Mouse (Mus musculus): ENCODE results near the gene Fam19a1.
"Not testable (repeated sequence)": the region's sequence is repeated elsewhere in the genome, so short reads cannot be mapped to it uniquely, and the experiment has no call there.

Gene Fam19a1

DNA sequence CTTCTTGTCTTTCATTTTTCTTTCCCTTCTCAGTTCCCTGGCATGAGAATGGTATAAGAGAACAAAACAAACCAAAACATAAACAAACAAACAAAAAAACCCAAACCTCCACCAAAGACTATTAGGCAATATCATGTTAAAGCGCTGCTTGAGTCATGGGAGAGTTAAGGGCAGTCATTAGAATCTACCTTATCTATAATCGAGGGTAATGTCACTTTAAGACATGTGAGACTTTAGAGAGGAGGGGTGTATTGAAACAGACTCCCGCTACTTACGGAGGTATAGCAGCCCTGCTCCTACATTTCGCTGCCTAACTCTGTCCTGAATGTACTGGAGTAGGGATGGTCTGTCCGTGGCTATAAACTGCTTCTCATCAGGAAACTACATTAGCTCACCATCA, at the start of gene Fam19a1:
Gene Fam19a1, plus strand, starts transcription at position 301 of the 400 bp plus-strand sequence.
- no peak for DNase-seq

DNA sequence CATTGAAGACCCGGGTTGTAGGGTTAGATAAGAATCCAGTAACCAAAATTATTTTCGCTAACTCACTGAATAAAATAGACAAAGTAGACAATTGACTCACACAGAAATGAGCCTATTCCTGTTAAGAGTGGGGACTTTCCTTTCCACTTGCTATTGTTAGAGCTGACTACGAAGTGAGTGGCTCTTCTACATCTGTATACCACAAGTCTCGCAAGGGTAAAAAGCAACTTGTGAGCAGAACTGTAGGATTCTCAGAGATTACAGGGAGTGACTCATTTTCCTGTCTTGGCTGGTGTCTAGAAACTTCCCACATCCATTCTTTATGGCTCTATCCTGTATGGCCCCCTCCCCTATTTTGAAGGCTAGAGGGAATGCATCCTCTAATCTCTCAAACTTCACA, 41.9 kb upstream of the Fam19a1 start:
- DNase-seq = no peak

DNA sequence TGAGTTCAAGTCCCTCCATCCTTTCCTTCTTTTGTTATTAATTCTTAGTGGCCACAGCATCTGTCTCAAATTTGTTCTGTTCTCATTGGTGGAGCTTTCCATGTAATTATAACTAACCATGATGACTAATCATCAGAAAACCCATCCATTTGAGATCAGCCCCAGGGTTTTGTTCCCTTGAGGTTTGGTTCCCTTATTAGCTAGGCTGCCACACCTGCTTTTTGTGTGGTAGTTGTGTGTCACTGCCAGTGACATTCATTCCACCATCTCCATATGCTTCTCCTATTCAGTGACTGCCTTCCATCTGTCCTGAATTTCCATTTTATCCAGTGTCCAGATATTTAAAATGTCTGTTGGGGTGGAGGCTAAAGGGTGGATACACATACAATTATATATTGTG, 41.4 kb upstream of the Fam19a1 start:
- no peak for DNase-seq

DNA sequence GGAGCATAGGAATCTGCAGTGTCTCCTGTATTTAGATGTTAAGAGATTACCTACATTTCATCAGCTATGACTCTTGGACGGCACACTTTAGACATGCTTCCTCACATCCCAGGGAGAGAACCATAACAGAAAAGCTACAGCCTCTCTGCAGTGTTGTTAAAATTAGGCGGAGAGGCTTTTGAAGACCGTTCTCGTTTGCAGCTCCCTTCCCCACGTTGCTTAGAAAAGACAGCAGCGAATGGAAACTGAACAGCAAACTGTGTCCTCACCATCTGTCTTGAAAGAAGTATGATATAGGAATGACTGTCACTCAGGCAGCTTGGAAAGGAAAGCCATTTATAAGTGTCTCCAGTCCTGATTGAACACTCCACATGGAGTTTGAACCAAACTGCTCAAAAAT, 23.0 kb upstream of the Fam19a1 start:
- no peak for DNase-seq

DNA sequence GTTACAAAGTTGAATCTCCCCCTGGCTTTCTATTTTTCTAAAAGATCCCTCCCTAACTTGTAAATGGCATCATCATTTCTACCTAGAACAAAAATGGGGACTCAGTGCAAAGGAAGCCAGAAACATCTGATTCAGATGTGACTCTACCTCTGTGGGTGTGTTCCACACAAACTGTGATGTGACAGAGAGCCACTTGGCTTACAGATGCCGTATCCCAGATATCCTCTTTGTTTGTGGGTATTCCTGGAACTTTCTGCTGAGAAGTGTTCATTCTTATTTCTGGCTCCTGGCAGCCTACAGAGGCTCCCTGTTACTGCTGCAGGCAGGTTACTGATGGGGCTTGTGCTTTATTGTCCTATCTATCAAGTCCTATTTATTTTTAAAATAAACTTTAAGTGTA, 19.2 kb upstream of the Fam19a1 start:
- DNase-seq = no peak

DNA sequence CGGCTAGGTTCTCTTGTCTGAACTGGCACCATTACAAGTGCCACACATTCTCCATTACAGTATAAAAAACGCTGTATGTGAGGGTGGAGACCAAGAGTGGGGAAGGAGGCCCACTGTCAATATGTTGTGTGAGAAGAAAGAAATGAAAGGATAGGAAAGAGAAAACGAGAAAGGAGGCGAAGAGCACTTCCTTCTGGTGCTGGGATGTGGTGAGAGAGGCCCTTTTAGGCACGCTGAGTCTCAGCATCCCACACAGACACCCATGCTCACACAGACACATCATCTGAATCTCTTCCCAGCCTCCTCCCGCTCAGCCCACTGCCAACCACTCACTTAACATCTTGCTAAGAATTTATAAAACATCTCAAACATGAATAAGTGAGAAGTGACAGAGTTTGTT, 14.7 kb upstream of the Fam19a1 start:
- DNase-seq = no peak

DNA sequence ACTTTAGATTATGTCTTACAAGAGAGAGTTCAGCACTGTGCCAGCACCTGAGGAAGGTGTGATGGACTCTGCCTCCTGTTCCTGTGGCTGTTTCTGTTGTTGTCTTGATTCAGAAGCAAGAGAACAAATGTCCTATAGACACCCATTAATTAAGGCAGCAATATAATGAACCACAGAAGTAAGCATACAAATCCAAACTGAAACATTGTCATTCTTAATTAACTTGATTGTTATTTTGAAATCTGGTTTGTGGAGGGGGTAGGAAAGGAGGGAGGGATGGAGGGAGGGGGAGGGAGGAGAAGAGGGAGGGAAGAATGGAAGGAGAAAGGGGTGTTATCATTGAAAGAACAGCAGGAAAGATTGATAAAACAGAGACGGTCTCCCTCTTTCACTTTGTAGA, 1.3 kb upstream of the Fam19a1 start:
- no peak for DNase-seq

DNA sequence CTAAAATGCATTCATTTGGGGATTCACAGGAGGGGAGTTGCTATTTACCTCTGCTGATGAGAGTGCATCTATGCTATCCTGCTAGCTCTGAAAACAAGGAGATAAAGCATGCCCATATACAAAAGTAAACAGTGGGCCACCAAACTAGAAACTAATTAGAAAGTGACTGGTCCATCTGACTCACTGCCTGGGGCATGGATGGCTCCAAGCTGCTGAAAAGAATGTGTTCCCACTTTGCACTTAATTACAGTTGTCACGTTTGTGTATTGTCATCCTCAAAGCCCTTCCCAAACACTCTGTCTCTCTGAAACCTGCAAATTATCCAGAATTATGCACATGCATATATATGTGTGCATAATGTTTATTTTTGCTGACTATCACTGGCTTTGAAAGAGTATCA, 1.2 kb downstream of the Fam19a1 start:
- DNase-seq = no peak

DNA sequence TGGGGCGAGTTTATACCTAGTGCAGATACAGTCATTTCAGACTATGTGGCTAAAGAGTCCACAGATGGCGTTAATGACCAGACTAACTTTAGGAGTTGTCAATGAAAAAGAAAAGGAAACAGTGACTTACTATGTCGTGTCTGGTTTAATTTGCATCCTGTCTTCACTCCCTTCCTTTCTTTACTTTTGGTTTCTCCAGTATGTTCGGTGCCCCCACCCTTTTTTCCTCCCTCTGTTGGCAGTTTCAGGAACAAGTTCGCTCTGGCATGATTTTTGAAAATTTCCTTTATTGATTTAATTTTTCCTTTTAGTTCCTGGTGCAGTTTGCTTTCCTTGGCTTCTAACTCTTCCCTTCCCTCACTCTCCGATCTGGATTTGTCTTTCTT, 3.2 kb downstream of the Fam19a1 start:
- DNase-seq = no peak

DNA sequence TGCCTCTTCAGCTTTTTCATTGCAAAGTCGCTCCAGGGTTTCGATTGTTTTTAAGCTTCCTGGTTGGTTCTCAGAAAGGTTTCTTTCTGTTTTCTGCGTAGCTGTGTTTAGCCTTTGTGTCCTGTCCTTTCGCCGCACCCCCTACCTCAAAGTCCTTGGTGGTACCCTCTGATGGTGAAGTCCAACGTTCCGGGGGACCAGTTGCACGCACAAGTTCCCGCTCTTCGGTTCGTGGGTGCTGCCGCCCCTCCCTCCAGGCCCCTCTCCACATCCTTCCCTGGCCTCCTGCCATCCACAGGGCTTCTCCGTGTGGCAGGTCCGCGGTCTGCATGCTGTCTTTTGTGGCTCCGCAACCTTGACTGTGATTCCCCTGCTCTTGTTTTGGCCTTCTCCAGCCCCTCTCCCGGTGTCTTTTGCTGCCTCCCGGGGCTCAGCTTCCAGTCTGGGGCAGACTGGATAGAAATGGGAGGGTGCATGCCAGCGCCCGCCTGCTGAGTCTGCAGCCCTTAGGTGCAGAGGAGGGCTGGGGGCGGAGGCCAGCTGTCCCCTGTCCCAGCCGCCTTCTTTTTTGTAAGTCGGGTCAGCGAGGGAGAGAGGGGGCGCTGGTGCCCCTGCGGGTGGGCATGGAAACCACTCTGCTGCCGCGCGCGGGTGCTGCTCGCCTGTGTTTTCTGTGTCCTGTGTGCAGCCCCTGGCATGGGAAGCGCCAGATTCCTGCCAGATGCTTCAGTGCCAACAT, 3.7 kb downstream of the Fam19a1 start:
- peak in 1 of 2 experiments; percentile 4 for DNase-seq

DNA sequence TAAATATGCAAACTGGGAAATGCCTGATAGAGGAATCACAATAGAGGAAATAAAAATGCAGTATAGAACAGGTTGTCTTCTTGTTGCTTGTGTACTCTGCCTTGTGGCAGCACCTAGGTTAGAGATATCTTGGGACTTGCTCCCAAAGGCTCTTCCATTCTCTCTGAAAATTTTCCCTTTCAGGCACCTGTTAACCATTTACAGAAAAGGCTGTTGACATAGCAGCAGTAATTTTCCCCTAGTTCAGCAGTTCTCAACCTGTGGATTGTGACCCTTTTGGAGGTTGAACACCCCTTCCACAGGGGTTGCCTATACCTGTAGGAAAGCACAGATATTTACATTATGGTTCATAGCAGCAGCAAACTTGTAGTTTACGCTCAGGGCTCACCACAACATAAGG, 30.4 kb downstream of the Fam19a1 start:
- DNase-seq = peak in 1 of 2 experiments; percentile 30

DNA sequence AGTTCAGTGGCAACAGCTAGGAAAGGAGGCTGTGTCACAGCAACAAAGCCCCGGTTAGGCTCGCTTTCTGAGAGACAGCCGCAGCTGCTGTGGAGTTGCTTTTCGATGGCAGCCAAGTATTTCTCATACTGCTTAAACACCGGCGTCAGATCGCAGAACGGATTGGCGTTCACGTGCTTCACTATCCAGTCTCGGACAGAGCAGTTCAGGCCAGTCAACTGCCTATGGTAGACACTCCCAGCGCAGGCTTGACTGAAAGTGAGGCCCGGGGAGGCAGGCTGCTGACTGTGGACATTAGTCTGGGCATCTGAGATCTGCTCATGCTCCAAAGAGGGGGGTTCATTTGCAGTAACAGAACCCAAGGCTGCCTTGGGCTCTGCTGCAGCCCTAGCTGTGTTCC, 52.4 kb downstream of the Fam19a1 start:
- no peak for DNase-seq

DNA sequence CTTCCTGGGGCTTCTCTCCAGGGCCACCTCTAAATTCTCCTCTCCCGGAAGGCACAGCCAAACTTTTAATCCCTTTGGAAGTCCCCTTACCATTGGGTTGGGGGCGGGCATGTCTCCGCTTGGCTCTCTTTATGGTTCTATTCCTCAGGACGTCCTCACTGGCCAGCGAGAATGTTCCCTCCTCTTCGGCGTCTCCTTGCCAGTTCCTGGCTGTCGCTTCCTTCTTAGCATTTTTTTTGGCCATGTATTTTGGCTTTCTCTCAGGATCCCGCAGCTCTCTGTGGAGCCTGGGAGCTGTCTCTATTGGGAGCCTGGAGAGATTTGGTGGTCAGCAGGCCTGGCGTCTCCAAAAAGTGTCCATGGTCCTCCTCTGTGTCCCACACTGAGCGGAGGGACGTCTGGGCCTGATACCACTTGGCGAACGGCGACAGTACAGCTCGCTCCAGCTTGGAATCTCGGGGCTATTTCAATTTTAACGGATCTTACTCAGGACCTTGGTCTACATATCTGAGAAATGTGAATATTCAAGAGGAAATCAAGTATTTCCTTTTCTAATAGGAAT, 52.9 kb downstream of the Fam19a1 start, which contains the start of gene 1700123L14Rik:
Gene 1700123L14Rik, minus strand, starts transcription at position 426 of the 562 bp plus-strand sequence.
- no peak for DNase-seq

DNA sequence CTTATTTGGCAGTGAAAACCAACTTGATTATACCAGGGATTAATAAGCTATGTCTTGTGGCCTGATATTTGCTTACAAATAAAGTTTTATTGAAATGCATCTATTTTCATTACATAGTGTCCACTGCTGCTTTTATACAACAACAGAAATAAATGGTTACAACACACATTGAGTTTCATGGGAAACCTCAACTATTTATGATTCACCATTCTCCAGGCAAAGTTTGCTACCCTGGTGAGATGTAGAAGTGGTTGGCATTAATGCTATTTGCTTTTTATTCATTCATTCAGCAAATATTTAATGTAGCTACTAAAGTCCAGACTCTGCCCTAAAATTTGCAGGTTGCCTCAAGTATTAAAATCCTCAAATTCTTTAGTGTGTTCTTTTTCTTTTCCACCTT, 54.1 kb downstream of the Fam19a1 start:
- no peak for DNase-seq

DNA sequence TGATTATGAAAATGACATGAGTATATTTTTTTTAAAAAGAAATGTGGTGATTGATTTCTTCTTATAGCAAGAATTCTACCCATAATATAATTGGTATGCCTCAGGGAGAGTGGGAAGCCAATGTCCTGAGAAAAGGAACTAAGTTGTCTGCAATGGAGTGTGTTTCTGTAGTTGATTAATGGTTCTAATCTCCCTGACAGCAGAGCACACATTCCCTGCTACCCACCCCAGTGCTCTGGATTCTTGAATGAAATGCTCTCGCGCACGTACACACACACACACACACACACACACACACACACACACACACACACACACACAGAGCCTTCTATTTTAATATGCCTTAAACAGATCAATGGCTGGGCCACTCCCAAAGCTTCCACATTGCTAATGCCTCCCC, 60.7 kb downstream of the Fam19a1 start:
- no peak for DNase-seq

DNA sequence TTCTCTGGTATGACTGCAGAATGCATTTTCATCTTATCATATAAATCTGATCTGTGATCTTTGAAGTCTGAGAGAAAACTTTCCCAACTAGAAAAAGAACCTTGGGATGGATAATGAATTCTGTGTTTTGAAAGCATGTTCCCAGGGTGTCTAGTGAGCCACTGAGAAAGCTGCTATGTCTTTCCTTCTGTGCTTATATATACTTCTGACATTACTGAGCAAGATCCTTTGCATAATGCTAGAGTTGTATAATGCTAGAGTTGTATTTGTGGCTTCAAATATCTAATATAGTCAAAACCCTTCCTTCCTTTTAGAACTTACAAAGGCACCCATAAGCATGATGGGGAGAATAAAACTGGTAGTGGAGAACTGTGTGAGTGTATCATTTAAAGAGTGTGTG, 65.6 kb downstream of the Fam19a1 start:
- DNase-seq = no peak

DNA sequence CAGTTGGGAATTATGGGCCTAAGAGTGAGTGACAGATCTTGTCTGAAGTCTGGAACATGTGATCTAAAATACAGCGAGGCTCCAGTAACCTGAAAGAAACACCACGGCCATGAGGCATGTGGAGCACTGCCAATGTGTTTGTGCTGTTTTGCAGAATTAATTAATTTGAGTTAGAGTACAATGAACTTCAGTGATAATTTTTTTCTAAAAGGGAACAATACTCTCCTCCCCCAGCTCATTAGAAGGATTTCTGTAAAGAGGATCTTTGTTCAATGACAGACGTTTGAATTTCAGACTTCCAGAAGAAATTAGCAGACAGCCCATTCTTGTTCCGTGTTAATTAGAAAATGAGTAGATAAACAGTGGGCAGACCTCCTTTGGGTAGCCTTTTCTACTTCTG, 70.4 kb downstream of the Fam19a1 start:
- peak in 1 of 2 experiments; percentile 15 for DNase-seq

DNA sequence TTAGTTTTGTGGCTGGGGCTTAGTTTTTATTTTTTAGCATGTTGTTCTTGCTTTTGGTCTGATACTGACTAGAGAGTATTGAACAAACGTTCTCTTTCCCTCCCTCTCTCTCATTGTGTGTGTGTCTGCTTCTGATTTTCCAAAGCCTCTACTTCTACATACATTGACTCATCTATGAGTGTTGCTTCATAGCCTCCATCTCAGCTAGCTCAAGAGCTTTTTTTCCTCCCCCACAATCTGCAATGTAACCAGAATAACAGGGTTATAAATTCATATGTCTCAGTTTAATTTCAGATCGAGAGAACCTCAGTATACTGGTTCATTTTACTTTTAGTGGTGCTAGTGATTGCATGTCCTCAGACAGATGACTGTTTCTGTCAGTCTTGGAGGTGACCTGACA, 73.6 kb downstream of the Fam19a1 start:
- no peak for DNase-seq

DNA sequence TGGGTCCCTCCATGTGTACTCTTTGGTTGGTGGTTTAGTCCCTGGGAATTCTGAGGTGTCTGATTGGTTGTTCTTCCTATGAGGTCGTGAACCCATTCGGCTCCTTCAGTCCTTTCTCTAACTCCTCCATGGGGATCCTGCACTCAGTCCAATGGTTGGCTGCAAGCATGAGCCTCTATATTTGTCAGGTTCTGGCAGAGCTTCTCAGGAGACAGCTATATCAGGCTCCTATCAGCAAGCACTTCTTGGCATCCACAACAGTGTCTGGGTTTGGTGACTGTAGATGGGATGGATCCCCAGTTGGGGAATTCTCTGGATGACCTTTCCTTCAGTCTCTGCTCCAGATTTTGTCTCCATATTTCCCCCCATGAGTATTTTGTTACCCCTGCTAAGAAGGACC, 86.0 kb downstream of the Fam19a1 start:
- DNase-seq = not testable (repeated sequence)

DNA sequence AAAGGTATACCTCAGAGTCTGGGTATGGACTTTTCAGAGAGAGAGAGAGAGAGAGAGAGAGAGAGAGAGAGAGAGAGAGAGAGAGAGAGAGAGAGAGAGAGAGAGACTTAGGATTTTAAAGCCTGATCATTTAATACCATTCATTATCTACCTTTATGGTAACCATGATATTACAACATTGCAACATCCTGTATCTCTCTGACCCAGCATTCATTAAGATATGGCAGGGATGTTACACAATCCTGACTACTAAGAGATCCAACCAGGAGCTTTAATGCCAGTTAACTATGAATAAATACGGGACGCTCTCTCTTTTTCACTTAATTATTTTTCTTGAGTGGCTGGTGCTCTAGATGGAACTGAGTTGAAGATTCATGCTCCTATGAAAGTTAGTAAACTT, 92.4 kb downstream of the Fam19a1 start:
- DNase-seq = no peak

DNA sequence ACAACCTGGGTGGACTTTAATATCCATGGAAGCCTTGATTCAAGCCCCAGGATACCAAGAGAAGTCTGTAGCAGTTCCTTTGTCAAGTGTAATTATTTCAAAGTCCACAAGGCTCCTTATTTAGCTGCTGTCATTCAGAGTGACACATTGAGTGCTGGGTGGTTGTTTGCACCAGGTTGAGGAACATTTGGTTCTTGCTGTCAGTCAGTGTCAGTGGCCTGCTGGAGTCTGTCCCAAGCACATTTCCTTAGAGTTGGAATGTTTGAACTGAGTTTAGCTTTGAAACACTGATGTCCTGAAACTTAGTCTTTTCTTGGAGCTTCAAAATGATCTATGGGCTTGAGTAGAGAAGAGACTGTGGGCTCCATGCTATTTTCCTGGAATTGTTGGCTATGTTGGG, 121.9 kb downstream of the Fam19a1 start:
- no peak for DNase-seq

DNA sequence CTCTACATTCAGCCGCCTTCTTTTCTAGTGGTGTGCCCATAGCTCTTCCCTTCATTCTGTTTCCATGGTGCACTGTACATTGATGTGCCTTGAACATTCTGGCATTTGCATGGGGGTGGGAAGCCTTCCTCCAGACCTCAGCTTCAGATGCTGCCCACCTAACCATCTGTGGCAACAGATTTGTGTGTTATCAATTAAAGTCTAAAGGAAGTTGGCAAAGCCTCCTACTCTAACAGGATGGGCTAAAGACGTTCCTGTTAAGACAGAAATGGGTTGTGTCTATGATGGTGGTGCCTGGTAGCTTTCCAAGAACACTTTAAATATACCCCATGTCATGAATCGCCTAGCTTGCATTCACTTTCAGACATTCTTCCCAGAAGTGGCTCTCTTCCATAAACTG, 131.4 kb downstream of the Fam19a1 start:
- no peak for DNase-seq

DNA sequence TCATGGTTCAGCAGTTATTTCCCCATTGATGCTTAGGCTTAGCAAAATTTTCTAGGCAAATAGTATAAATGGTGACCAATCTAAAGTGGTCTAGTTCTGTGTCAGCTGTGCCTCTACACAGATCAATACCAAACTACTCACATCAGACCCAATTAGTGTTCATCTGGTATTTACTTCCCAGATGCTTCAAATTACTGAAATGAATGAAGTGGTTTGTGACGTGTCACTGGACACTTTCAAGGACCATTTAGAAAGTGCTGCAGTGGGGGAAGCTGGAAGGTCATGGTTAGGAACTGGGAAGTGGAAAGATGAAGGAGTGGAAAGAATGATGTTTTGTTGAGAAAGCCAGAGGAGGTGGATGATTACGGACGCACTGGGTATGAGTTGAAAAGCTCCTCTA, 139.0 kb downstream of the Fam19a1 start:
- no peak for DNase-seq

DNA sequence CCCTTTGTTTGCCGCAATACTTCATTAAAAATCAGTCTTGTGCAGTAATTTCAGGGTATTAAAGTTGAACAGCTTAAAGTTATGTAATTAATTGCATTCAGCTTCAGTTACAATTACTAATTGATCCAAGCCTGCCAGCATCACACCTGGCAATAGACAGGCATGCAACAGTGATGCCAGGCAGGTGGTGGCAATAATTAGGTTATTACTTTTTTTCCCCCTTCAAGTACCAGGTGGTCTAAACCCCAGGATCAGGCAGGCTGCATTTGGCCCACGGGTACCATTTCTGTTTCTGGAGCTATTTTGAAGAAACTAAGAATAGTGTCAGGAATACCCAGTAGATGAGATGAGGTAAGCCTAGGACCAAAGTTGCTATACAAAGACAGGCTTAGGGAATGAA, 141.9 kb downstream of the Fam19a1 start:
- no peak for DNase-seq

DNA sequence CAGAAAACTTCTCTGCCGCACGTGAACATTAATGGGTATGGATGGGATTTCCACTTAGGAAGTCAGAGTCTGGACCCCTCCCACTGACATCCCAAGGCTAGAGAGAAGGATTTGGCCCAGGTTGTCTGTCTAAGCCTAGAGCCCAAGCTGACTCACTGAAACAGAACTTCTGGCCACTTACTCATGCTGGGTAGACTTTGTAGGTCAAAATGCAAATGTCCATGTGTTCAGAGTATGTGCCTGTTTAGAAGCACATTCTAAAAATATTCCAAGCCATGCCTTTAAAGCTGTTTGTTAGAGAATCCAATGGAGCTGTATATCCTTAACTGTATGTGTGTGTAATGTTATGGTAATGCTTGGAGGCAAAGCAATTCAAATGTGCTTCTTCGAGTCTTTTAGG, 145.7 kb downstream of the Fam19a1 start:
- no peak for DNase-seq
